Mouse (Mus musculus): Measurements from ENCODE around the gene Hpse2.

DNA sequence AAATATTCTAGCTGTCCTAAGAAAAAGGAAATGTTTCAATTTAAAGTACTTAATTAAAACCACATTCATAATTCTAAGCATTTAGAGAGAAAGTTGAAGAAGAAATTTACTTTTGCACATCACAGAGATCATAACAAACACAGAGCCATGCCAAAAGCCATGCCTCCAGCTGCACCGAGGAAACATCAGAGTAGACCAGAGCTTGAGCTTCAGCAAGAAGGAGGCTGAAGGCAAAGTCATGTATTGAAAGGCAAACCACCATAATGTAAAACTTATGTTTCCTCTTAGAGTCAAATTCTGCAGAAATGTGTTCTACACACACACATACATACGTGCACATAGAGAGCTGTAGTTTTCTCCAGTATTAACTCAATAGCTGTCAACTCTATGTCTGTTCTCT lies 291.2 kb downstream of the Hpse2 start:
- no peak for TF ChIP-seq POLR2A (IDR thresholded peaks at IDR 0.05; ENCODE audit: insufficient read depth, low read depth, low read length)
- no peak for TF ChIP-seq CTCF (IDR thresholded peaks at IDR 0.05; ENCODE audit: insufficient read depth, low read depth, low read length)

Data from olfactory bulb, adult 2 months (tissue).